Mouse (Mus musculus) cerebral cortex, adult 2 months (tissue): Measurements from ENCODE around the gene Nfkbib.

Experiments used
- WGBS: fragments of 180-500 bp; shearing (Covaris S2); methylation state at CpG from one replicate; pipeline ENCODE4 v1.1.7; 2018; 5-methylcytosine and 5-hydroxymethylcytosine counted together

The Nfkbib gene

GRCm38 (mm10) chr7:28766910-28767309, 402 bp downstream of the Nfkbib start:
- WGBS, result 3% methylated on average over 14 of the region's 14 CpGs

- WGBS, result under 1% methylated on average over 45 of the region's 45 CpGs
Measured at GRCm38 (mm10) chr7:28766173-28766879, 986 bp downstream of the Nfkbib start, which contains the start of gene Sirt2. Gene Sirt2, plus strand, starts transcription at chr7:28766735.

GRCm38 (mm10) chr7:28765211-28765610, 2.1 kb downstream of the Nfkbib start:
- WGBS, result 80% methylated on average over 6 of the region's 6 CpGs

GRCm38 (mm10) chr7:28761907-28762306, 5.4 kb downstream of the Nfkbib start:
- 93% methylated on average over 9 of the region's 9 CpGs for WGBS

- 86% methylated on average over 13 of the region's 13 CpGs for WGBS
Measured at GRCm38 (mm10) chr7:28758623-28759022, 8.7 kb downstream of the Nfkbib start.

- 3% methylated on average over 17 of the region's 17 CpGs for WGBS
Measured at GRCm38 (mm10) chr7:28756079-28756478, 11.2 kb downstream of the Nfkbib start, which contains the start of gene Ccer2. Gene Ccer2, plus strand, starts transcription at chr7:28756174.

GRCm38 (mm10) chr7:28749935-28750334, 17.4 kb downstream of the Nfkbib start:
- 95% methylated on average over 7 of the region's 7 CpGs for WGBS

GRCm38 (mm10) chr7:28741709-28742438, 25.4 kb downstream of the Nfkbib start, which contains the start of the genes Mrps12 and Sars2:
Gene Mrps12, minus strand, starts transcription at chr7:28741820.
Gene Sars2, plus strand, starts transcription at chr7:28741992.
- WGBS, result under 1% methylated on average over 39 of the region's 39 CpGs

GRCm38 (mm10) chr7:28741368-28741708, 26.0 kb downstream of the Nfkbib start:
- WGBS, result 1% methylated on average over 13 of the region's 13 CpGs

- 28% methylated on average over 9 of the region's 9 CpGs for WGBS
Measured at GRCm38 (mm10) chr7:28740949-28741348, 26.4 kb downstream of the Nfkbib start.

GRCm38 (mm10) chr7:28739829-28740228, 27.5 kb downstream of the Nfkbib start:
- WGBS, result 93% methylated on average over 21 of the region's 21 CpGs

- 86% methylated on average over 6 of the region's 6 CpGs for WGBS
Measured at GRCm38 (mm10) chr7:28735701-28736100, 31.6 kb downstream of the Nfkbib start.

- 24% methylated on average over 11 of the region's 11 CpGs for WGBS
Measured at GRCm38 (mm10) chr7:28733211-28733610, 34.1 kb downstream of the Nfkbib start.

GRCm38 (mm10) chr7:28732341-28733142, 34.8 kb downstream of the Nfkbib start:
- 4% methylated on average over 58 of the region's 58 CpGs for WGBS

GRCm38 (mm10) chr7:28727649-28728340, 39.5 kb downstream of the Nfkbib start:
- whole genome bisulfite sequencing, result 41% methylated on average over 10 of the region's 10 CpGs

- WGBS, result 2% methylated on average over 14 of the region's 14 CpGs
Measured at GRCm38 (mm10) chr7:28726600-28726999, 40.7 kb downstream of the Nfkbib start.

- 96% methylated on average over 2 of the region's 2 CpGs for WGBS
Measured at GRCm38 (mm10) chr7:28724613-28725012, 42.7 kb downstream of the Nfkbib start.

GRCm38 (mm10) chr7:28722079-28722478, 45.2 kb downstream of the Nfkbib start:
- 93% methylated on average over 7 of the region's 7 CpGs for WGBS

GRCm38 (mm10) chr7:28720753-28721537, 46.4 kb downstream of the Nfkbib start:
- 81% methylated on average over 3 of the region's 3 CpGs for WGBS

GRCm38 (mm10) chr7:28719650-28720049, 47.7 kb downstream of the Nfkbib start:
- WGBS, result 85% methylated on average over 2 of the region's 2 CpGs

GRCm38 (mm10) chr7:28719159-28719558, 48.2 kb downstream of the Nfkbib start:
- WGBS, result 62% methylated on average over 4 of the region's 4 CpGs
